Mouse (Mus musculus): Measurements from ENCODE around the gene Sdsl. TPM values are rescaled to one million over a fixed set of nuclear protein-coding genes. Genes with fewer than 3 reads are reported as not detected.

Sdsl gene
- polyA plus RNA-seq, 1 experiment from 2014 or later = 9.9 TPM

DNA sequence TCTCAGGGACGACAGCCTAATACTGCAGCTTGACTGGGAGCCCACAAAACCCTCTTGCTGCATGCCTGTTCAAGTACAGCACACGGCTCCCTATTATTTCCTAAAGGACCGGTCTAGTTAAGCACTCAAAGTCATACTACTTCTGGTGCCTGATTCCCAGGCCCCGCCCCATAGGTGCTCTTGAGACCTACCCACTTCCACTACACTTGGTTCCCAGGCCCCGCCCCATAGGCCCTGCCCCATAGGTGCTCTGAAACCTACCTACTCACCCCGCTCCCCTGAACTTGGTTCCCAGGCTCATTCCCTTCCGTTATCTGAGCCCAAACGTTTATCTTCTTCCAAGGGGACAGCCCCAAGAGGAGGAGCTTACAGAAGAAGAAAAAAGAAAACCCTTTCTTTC lies 15.2 kb upstream of the Sdsl start:
- Histone ChIP-seq H3K4me1 (replicated peaks; ENCODE audit: control insufficient read depth, insufficient read depth, low read length) (no peaks in the 10 kb centered on the region), H3K9me3 (ENCODE audit: control insufficient read depth, low read length) (no peaks in the 10 kb centered on the region), H3K4me3 (ENCODE audit: low read depth, low read length) (no peak overlapping the region), H3K27ac (ENCODE audit: low read depth) (no peak overlapping the region), H3K4me2 (ENCODE audit: low read length) (no peak overlapping the region), H3K9ac (ENCODE audit: low read length) (no peak overlapping the region), H3K27me3 (replicated peaks; ENCODE audit: control insufficient read depth, insufficient read depth, low read length) (no peaks in the 10 kb centered on the region), H3K36me3 (ENCODE audit: control insufficient read depth, insufficient read depth, low read length) (peaks cover 46% of the 10 kb centered on the region)
- ATAC-seq (replicated peaks; ENCODE audit: low FRiP score, low TSS enrichment, low read depth) (no peak), DNase-seq (ENCODE audit: low spot score) (no peak)
- WGBS = 79% methylated on average over 8 of the region's 8 CpGs

DNA sequence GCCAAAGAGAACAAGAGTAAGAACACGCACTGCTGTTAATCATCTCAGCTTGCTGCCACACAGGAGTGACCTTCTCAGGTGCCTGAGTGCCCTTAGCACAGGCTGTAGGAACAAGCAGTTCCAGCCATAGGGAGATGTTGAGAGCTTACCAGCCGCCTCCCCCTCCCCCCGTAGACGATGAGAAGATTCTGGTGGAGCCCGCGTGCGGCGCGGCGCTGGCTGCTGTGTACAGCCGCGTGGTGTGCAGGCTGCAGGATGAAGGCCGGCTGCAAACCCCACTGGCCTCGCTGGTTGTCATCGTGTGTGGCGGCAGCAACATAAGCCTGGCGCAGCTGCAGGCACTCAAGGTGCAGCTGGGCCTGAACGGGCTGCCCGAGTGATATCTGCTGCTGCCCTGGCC lies 10.8 kb upstream of the Sdsl start:
- no peak overlapping the region for H3K9ac ChIP-seq (ENCODE audit: low read length)
- H3K4me2 ChIP-seq (ENCODE audit: low read length) = no peak overlapping the region
- WGBS = 80% methylated on average over 19 of the region's 19 CpGs
- H3K27ac ChIP-seq (ENCODE audit: low read depth) = no peak overlapping the region
- DNase-seq (ENCODE audit: low spot score) (no peak), ATAC-seq (replicated peaks; ENCODE audit: low FRiP score, low TSS enrichment, low read depth) (no peak)
- H3K27me3 ChIP-seq (replicated peaks; ENCODE audit: control insufficient read depth, insufficient read depth, low read length) = no peaks in the 10 kb centered on the region
- peaks cover 37% of the 10 kb centered on the region for H3K36me3 ChIP-seq (ENCODE audit: control insufficient read depth, insufficient read depth, low read length)
- H3K4me1 ChIP-seq (replicated peaks; ENCODE audit: control insufficient read depth, insufficient read depth, low read length) = no peaks in the 10 kb centered on the region
- no peaks in the 10 kb centered on the region for H3K9me3 ChIP-seq (ENCODE audit: control insufficient read depth, low read length)
- H3K4me3 ChIP-seq (ENCODE audit: low read depth, low read length) = no peak overlapping the region

DNA sequence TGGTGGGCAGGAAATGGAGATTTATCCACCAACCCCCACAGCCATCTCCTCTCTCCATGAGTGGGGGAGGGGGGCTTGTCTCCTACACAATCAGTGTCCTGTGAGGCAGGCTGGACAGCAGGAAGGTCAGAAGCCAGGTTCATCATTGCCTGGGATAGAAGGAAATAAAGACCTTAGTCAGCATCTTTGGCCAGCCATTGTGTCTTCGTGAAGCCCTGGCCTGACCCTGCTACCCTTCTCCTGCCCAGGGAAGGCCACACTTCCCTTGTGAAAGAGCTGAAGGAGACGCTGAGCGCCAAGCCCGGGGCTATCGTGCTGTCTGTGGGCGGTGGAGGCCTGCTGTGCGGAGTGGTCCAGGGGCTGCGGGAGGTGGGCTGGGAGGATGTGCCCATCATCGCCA lies 8.6 kb upstream of the Sdsl start:
- 60% methylated on average over 9 of the region's 9 CpGs for WGBS
- no peak for DNase-seq (ENCODE audit: low spot score)

DNA sequence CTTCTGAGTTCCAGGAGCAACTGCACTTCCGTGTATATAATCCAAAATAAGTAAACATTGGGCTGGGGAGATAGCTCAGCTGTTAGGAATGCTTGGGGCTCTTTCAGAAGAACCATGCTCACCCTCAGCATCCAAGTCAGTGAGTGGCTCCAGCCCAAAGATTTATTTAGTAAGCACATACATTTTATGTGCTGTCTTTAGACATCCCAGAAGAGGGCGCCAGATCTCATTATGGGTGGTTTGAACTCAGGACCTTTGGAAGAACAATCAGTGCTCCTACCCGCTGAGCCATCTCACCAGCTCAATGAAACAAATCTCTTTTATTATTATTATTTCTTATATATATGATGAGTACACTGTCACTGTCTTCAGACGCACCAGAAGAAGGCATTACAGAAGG lies 6.9 kb upstream of the Sdsl start:
- no peak overlapping the region for H3K4me3 ChIP-seq (ENCODE audit: low read depth, low read length)
- 62% methylated on average over 4 of the region's 4 CpGs for WGBS
- H3K4me1 ChIP-seq (replicated peaks; ENCODE audit: control insufficient read depth, insufficient read depth, low read length) = no peaks in the 10 kb centered on the region
- H3K27me3 ChIP-seq (replicated peaks; ENCODE audit: control insufficient read depth, insufficient read depth, low read length) = no peaks in the 10 kb centered on the region
- ATAC-seq (replicated peaks; ENCODE audit: low FRiP score, low TSS enrichment, low read depth) (no peak), DNase-seq (ENCODE audit: low spot score) (no peak)
- no peak overlapping the region for H3K27ac ChIP-seq (ENCODE audit: low read depth)
- peaks cover 2% of the 10 kb centered on the region; the same call in 1 of the 2 replicates for H3K36me3 ChIP-seq (ENCODE audit: control insufficient read depth, insufficient read depth, low read length)
- H3K4me2 ChIP-seq (ENCODE audit: low read length) = no peak overlapping the region
- H3K9me3 ChIP-seq (ENCODE audit: control insufficient read depth, low read length) = no peaks in the 10 kb centered on the region
- no peak overlapping the region for H3K9ac ChIP-seq (ENCODE audit: low read length)

More for the DNA sequence above, 8.6 kb upstream of the Sdsl start:
- no peak for ATAC-seq (replicated peaks; ENCODE audit: low FRiP score, low TSS enrichment, low read depth)
- Histone ChIP-seq H3K4me2 (ENCODE audit: low read length) (no peak overlapping the region), H3K4me3 (ENCODE audit: low read depth, low read length) (no peak overlapping the region), H3K27ac (ENCODE audit: low read depth) (no peak overlapping the region), H3K4me1 (replicated peaks; ENCODE audit: control insufficient read depth, insufficient read depth, low read length) (no peaks in the 10 kb centered on the region), H3K9me3 (ENCODE audit: control insufficient read depth, low read length) (no peaks in the 10 kb centered on the region), H3K9ac (ENCODE audit: low read length) (no peak overlapping the region), H3K27me3 (replicated peaks; ENCODE audit: control insufficient read depth, insufficient read depth, low read length) (no peaks in the 10 kb centered on the region), H3K36me3 (ENCODE audit: control insufficient read depth, insufficient read depth, low read length) (peaks cover 19% of the 10 kb centered on the region)

DNA sequence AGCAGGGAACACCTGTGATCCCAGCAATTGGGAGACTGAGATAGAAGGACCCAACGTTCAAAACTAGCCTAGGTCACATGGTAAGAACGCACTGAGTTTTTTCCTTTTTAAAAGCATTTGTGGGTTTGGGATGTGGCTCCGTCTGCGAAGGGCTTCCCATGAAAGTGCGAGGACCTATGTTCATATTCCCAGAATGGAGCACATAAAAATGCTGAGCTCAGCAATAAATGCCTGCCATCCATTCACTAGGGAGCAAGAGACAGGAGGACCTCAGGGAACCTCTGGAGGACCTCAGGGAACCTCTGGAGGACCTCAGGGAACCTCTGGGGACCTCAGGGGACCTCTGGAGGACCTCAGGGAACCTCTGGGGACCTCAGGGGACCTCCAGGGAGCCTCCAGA lies 5.4 kb upstream of the Sdsl start:
- Histone ChIP-seq H3K27me3 (replicated peaks; ENCODE audit: control insufficient read depth, insufficient read depth, low read length) (no peaks in the 10 kb centered on the region), H3K4me1 (replicated peaks; ENCODE audit: control insufficient read depth, insufficient read depth, low read length) (no peaks in the 10 kb centered on the region), H3K27ac (ENCODE audit: low read depth) (no peak overlapping the region), H3K36me3 (ENCODE audit: control insufficient read depth, insufficient read depth, low read length) (no peaks in the 10 kb centered on the region), H3K9ac (ENCODE audit: low read length) (no peak overlapping the region), H3K4me2 (ENCODE audit: low read length) (no peak overlapping the region), H3K4me3 (ENCODE audit: low read depth, low read length) (no peak overlapping the region), H3K9me3 (ENCODE audit: control insufficient read depth, low read length) (no peaks in the 10 kb centered on the region)
- DNase-seq (ENCODE audit: low spot score) (no peak), ATAC-seq (replicated peaks; ENCODE audit: low FRiP score, low TSS enrichment, low read depth) (no peak)
- 93% methylated on average over 5 of the region's 5 CpGs for WGBS

DNA sequence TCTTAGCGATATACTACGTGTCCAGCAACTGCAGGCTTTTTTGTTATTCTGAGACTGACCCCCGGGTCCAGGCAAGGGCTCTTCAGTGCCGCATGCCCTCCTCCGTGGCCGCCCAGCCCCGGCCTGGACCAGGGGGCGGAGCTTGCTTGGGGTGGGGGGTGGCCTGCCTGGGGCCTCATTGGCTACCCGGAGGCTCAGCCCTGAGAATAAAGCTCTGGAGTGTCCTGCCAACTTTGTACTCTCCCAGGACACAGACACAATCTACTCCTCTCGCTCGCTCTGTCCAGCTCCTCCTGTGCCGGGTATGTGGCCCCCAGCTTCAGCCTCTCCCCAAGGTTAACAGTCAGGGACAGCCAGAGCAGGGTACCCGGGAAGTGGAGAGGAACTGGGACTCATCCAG lies 3.7 kb upstream of the Sdsl start, which contains the start of gene Sds:
TSS of gene Sds (plus strand) at position 231 of the 400 bp plus-strand sequence.
- Histone ChIP-seq H3K27me3 (replicated peaks; ENCODE audit: control insufficient read depth, insufficient read depth, low read length) (no peaks in the 10 kb centered on the region), H3K9me3 (ENCODE audit: control insufficient read depth, low read length) (no peaks in the 10 kb centered on the region), H3K9ac (ENCODE audit: low read length) (no peak within 1 kb of the TSS), H3K4me1 (replicated peaks; ENCODE audit: control insufficient read depth, insufficient read depth, low read length) (no peaks in the 10 kb centered on the region), H3K4me2 (ENCODE audit: low read length) (no peak within 1 kb of the TSS), H3K4me3 (ENCODE audit: low read depth, low read length) (no peak within 1 kb of the TSS), H3K36me3 (ENCODE audit: control insufficient read depth, insufficient read depth, low read length) (no peaks in the 10 kb centered on the region), H3K27ac (ENCODE audit: low read depth) (no peak within 1 kb of the TSS)
- WGBS = 16% methylated on average over 13 of the region's 13 CpGs
- ATAC-seq (replicated peaks; ENCODE audit: low FRiP score, low TSS enrichment, low read depth) (no peak), DNase-seq (ENCODE audit: low spot score) (no peak)

DNA sequence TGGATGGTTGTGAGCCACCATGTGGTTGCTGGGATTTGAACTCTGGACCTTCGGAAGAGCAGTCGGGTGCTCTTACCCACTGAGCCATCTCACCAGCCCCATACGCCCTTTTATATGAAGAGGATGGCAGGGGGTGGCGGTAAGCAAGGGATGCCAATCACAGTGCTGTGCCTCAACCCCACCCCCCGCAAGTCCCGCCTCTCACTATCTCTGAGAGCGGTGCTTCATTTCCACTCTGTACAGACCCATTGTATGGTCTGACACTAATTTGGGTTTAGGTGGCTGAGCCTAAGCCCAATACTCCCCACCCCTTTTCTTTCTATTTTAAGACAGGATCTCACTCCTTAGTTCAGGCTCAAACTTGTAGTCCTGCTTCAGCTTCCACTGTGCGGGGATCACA lies 3.3 kb upstream of the Sdsl start:
- Histone ChIP-seq H3K9me3 (ENCODE audit: control insufficient read depth, low read length) (no peaks in the 10 kb centered on the region), H3K4me2 (ENCODE audit: low read length) (no peak overlapping the region), H3K27me3 (replicated peaks; ENCODE audit: control insufficient read depth, insufficient read depth, low read length) (no peaks in the 10 kb centered on the region), H3K4me1 (replicated peaks; ENCODE audit: control insufficient read depth, insufficient read depth, low read length) (no peaks in the 10 kb centered on the region), H3K36me3 (ENCODE audit: control insufficient read depth, insufficient read depth, low read length) (no peaks in the 10 kb centered on the region), H3K27ac (ENCODE audit: low read depth) (no peak overlapping the region), H3K9ac (ENCODE audit: low read length) (no peak overlapping the region), H3K4me3 (ENCODE audit: low read depth, low read length) (no peak overlapping the region)
- ATAC-seq (replicated peaks; ENCODE audit: low FRiP score, low TSS enrichment, low read depth) (no peak), DNase-seq (ENCODE audit: low spot score) (no peak)
- WGBS = 55% methylated on average over 8 of the region's 8 CpGs

DNA sequence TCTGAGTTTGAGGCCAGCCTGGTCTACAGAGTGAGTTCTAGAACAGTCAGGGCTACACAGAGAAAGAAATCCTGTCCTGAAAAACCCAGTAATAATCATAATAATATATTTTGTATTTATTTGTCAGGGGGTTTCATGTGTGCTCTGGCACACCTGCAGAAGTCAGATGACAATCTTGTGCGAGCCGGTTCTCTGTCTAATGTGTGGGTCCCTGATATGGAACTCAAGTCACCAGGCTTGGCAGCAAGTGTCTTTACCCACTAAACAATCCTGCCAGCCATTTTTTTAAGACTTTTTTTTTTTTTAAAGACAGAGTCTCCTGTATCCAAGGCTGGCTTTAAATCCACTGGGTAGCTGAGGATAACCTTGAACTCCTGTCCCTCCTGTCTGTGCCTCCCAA lies 751 bp upstream of the Sdsl start:
- 98% methylated on average over 2 of the region's 2 CpGs for WGBS

DNA sequence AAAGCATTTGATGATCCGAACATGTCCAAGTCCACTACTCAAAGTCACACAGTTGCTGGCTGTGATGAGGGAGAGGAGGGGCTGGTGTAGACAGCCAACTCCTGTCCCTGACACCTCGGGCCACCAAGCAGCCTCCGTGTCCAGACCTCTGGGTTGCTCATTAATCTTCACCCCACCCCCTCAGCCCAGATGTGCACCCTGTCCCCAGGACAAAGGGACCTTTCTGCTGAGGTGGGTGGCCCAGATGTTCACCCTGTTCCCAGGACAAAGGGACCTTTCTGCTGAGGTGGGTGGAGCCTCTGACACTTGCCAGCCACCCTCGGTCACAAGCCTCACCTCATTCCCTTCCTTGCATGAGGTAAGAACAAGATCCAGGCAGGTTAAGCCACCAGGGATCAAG lies 1.1 kb downstream of the Sdsl start:
- 40% methylated on average over 4 of the region's 4 CpGs for WGBS
- ATAC-seq (replicated peaks; ENCODE audit: low FRiP score, low TSS enrichment, low read depth) (peak; percentile 28), DNase-seq (ENCODE audit: low spot score) (no peak)
- H3K4me3 ChIP-seq (ENCODE audit: low read depth, low read length) = no peak overlapping the region
- no peak overlapping the region for H3K4me2 ChIP-seq (ENCODE audit: low read length)
- H3K27me3 ChIP-seq (replicated peaks; ENCODE audit: control insufficient read depth, insufficient read depth, low read length) = no peaks in the 10 kb centered on the region
- H3K27ac ChIP-seq (ENCODE audit: low read depth) = no peak overlapping the region
- no peak overlapping the region for H3K9ac ChIP-seq (ENCODE audit: low read length)
- no peaks in the 10 kb centered on the region for H3K9me3 ChIP-seq (ENCODE audit: control insufficient read depth, low read length)
- H3K4me1 ChIP-seq (replicated peaks; ENCODE audit: control insufficient read depth, insufficient read depth, low read length) = no peaks in the 10 kb centered on the region
- H3K36me3 ChIP-seq (ENCODE audit: control insufficient read depth, insufficient read depth, low read length) = no peaks in the 10 kb centered on the region

More for the DNA sequence above, 751 bp upstream of the Sdsl start:
- Histone ChIP-seq H3K9me3 (ENCODE audit: control insufficient read depth, low read length) (no peaks in the 10 kb centered on the region), H3K4me1 (replicated peaks; ENCODE audit: control insufficient read depth, insufficient read depth, low read length) (no peaks in the 10 kb centered on the region), H3K27ac (ENCODE audit: low read depth) (no peak overlapping the region), H3K36me3 (ENCODE audit: control insufficient read depth, insufficient read depth, low read length) (no peaks in the 10 kb centered on the region), H3K4me3 (ENCODE audit: low read depth, low read length) (no peak overlapping the region), H3K9ac (ENCODE audit: low read length) (no peak overlapping the region), H3K4me2 (ENCODE audit: low read length) (no peak overlapping the region), H3K27me3 (replicated peaks; ENCODE audit: control insufficient read depth, insufficient read depth, low read length) (no peaks in the 10 kb centered on the region)
- ATAC-seq (replicated peaks; ENCODE audit: low FRiP score, low TSS enrichment, low read depth) (no peak), DNase-seq (ENCODE audit: low spot score) (no peak)

Measured in intestine, embryonic 14.5 days (tissue).